Mouse (Mus musculus) intestine, postnatal 0 days (tissue): ENCODE measurements around the gene Maff. TPM values are rescaled to one million over a fixed set of nuclear protein-coding genes. Genes with fewer than 3 reads are reported as not detected.

ENCODE experiments used
- ATAC-seq: fragments of 200-750 bp; cut with Nextera tagmentation; 2 replicates; pipeline ENCODE4 v1.8.0; 2017; ENCODE audit warnings: mild to moderate bottlenecking, moderate TSS enrichment, moderate library complexity
- H3K27ac ChIP-seq: fragments of 300-500 bp; sonication (generic); 2 replicates; pipeline ENCODE4 v1.5.1; 2014; ENCODE audit warnings: mild to moderate bottlenecking, low read depth, low read length, moderate library complexity
- H3K27me3 ChIP-seq: fragments of 300-500 bp; sonication (generic); replicated peaks from 2 replicates; pipeline ENCODE4 v1.6.1; 2014; ENCODE audit warnings: low read length, mixed read lengths; ENCODE audit not compliant: control insufficient read depth, insufficient read depth
- H3K36me3 ChIP-seq: fragments of 300-500 bp; sonication (generic); 2 replicates; pipeline ENCODE4 v1.6.1; 2014; ENCODE audit warnings: mild to moderate bottlenecking, moderate library complexity; ENCODE audit not compliant: control insufficient read depth, insufficient read depth
- H3K4me1 ChIP-seq: fragments of 300-500 bp; sonication (generic); replicated peaks from 2 replicates; pipeline ENCODE4 v1.6.1; 2014; ENCODE audit warnings: antibody characterized with exemption, low read length, mixed read lengths; ENCODE audit not compliant: control insufficient read depth, insufficient read depth
- H3K4me2 ChIP-seq: fragments of 300-500 bp; sonication (generic); replicated peaks from 2 replicates; pipeline ENCODE4 v1.6.1; 2014; ENCODE audit warnings: low read depth, mild to moderate bottlenecking, moderate library complexity
- H3K4me3 ChIP-seq: fragments of 300-500 bp; sonication (generic); 2 replicates; pipeline ENCODE4 v1.5.1; 2014; ENCODE audit warnings: low read depth, low read length
- H3K9ac ChIP-seq: fragments of 300-500 bp; sonication (generic); 2 replicates; pipeline ENCODE4 v1.6.1; 2014; ENCODE audit warnings: mild to moderate bottlenecking, low read depth, low read length
- H3K9me3 ChIP-seq: fragments of 300-500 bp; sonication (generic); 2 replicates; pipeline ENCODE4 v1.6.1; 2016; ENCODE audit warnings: mixed run types; ENCODE audit not compliant: control insufficient read depth
- CTCF ChIP-seq: sonication (generic); IDR thresholded peaks from 2 replicates; pipeline ENCODE4 v1.5.1; 2016; ENCODE audit warnings: low read depth, mild to moderate bottlenecking, control low read depth, antibody characterized with exemption, moderate library complexity
- WGBS: fragments of 180-500 bp; shearing (Covaris S2); extraction: QIAGEN DNeasy Blood & Tissue Kit; methylation state at CpG from one replicate; pipeline ENCODE4 v1.1.7; 2014; 5-methylcytosine and 5-hydroxymethylcytosine counted together
- polyA plus RNA-seq: library from polyadenylated mRNA; unstranded; fragments of >200 nt; fragmentation: Nextera tagmentation; extraction: Ambion mirVana; gene quantifications from 2 replicates; pipeline ENCODE4 v1.2.1, GENCODE M21; 2015

The Maff gene
- polyA plus RNA-seq, 1 experiment from 2014 or later: 6.6 TPM

- Histone ChIP-seq H3K4me1 (no peaks in the 10 kb centered on the region), H3K4me3 (no peak overlapping the region), H3K4me2 (no peak overlapping the region), H3K27me3 (no peaks in the 10 kb centered on the region), H3K9ac (no peak overlapping the region), H3K9me3 (no peaks in the 10 kb centered on the region), H3K27ac (no peak overlapping the region), H3K36me3 (peaks cover 46% of the 10 kb centered on the region)
- no peak for ATAC-seq
- TF ChIP-seq CTCF: peak; percentile 67
- WGBS: 73% methylated on average over 6 of the region's 6 CpGs
These were observed 31.3 kb downstream of the Maff start for GRCm38 (mm10) chr15:79377681-79378080.

DNA sequence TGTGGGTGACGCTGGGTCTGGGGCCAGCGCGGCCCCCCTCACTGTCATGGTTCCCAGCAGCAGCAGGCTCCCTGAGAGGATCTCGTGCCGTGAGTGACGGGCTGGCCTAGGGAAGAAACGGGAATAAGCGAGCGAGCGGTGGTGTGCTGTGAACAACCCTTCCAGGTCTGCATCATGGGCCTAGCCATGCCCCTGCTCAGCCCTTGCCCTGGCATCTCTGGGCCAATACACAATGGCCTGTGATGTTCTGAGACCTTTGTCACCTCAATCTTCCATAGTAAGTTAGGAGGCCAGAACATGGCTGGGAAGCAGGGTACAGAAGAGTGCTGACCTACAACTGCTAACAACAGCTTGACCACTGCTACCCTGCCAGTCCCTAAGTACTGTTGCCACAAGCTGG, 32.2 kb downstream of the Maff start:
- no peak for TF ChIP-seq CTCF
- H3K27me3 ChIP-seq: no peaks in the 10 kb centered on the region
- no peak overlapping the region for H3K4me2 ChIP-seq
- H3K36me3 ChIP-seq: peaks cover 37% of the 10 kb centered on the region
- ATAC-seq: no peak
- H3K9me3 ChIP-seq: no peaks in the 10 kb centered on the region
- H3K9ac ChIP-seq: no peak overlapping the region
- 0 out of 2 replicates have a peak overlapping the region, but pooled peaks have one; percentile 28 for H3K27ac ChIP-seq
- WGBS: 97% methylated on average over 10 of the region's 10 CpGs
- H3K4me3 ChIP-seq: no peak overlapping the region
- H3K4me1 ChIP-seq: no peaks in the 10 kb centered on the region

DNA sequence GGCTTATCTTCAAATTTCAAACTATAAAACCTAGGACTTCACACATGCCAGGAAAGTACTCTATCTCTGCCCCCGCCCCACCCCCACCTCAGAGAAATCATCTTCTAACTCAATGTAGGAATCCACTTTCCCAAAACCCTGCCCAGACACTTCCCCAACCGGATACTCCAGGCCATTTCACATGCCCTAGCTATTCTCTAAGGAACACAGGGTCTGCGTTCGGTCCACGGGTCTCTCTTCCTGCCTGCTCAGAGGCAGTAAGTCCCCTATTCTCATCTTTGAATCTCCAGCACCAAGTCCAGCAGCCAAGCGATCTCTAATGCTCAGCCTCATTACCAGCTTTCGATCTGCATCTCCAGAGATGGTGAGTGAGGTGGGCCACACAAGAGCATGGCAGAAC, 33.2 kb downstream of the Maff start:
- 86% methylated on average over 7 of the region's 7 CpGs for WGBS
- Histone ChIP-seq H3K27ac (no peak overlapping the region), H3K9me3 (no peaks in the 10 kb centered on the region), H3K4me3 (no peak overlapping the region), H3K9ac (no peak overlapping the region), H3K36me3 (peaks cover 27% of the 10 kb centered on the region), H3K4me1 (no peaks in the 10 kb centered on the region), H3K4me2 (no peak overlapping the region), H3K27me3 (no peaks in the 10 kb centered on the region)
- ATAC-seq: no peak
- TF ChIP-seq CTCF: no peak

DNA sequence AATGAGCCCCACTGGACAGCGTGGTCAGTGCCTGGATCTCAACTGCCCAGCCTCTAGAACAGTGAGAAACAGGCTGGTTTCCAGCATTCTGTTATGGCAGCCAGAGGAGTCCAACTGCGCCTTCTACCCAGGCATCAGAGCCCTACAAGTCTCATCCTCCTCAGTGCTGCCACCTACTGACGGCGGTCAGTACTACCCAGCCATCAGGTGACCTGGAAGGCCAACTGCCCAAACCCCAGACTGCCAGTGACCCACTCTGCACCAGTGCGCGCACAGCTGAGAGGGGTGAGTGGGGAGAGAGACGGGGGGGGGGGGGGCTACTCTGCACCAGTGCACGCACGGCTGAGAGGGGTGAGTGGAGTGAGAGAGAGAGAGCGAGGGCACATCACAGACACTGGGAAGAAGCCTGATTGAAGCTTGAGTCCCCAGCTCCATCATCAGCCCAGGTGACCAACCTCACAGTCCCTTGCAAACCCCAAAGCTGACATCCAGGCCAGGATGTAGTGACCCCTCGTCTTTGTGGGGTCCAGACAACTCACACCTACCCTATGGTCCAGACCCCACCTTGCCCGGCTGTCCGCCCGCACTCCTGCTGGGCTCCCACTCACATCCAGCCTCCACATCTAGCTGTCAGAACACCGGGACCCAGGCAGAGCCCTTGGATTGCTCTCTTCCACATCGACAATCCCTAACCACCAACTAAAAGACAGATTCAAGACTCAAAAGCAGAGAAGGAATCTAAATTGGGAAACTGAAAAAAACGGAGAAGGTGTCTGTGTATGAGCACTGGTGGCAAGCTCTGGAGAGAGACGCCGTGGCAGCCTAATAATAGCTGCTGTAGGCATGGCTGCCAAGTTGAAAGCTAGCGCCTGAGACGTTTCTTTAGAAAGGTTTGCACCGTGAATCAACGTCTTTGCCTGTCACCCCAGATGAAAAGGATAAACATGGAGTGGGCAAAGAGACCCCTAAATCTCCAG, 34.3 kb downstream of the Maff start:
- H3K27ac ChIP-seq: no peak overlapping the region
- ATAC-seq: peak; percentile 35
- H3K36me3 ChIP-seq: peaks cover 25% of the 10 kb centered on the region
- no peaks in the 10 kb centered on the region for H3K4me1 ChIP-seq
- H3K27me3 ChIP-seq: no peaks in the 10 kb centered on the region
- no peak overlapping the region for H3K4me2 ChIP-seq
- no peaks in the 10 kb centered on the region for H3K9me3 ChIP-seq
- H3K4me3 ChIP-seq: no peak overlapping the region
- TF ChIP-seq CTCF: peak; percentile 94
- no peak overlapping the region for H3K9ac ChIP-seq
- WGBS: 58% methylated on average over 21 of the region's 23 CpGs

DNA sequence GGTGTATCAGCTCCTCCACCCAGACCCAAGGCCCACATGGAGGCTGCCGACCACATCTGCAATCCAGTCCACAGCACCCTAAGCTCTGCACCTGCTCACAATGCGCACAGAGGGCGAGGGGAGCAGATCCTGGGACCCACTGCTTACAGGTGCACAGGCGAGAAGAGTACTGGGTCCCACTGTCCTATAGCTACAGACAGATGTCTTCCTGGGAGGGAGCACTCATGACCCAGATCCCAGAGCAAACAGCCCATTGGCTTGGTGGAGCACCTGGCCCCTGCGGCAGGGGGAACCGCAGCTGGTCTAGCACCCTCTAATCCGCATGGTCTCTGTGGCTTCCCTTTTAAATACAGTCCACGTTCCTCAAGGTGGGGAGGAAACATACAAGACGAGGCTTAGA, 35.2 kb downstream of the Maff start:
- 89% methylated on average over 9 of the region's 9 CpGs for WGBS
- H3K27me3 ChIP-seq: no peaks in the 10 kb centered on the region
- TF ChIP-seq CTCF: no peak
- no peaks in the 10 kb centered on the region for H3K9me3 ChIP-seq
- no peak overlapping the region for H3K27ac ChIP-seq
- no peaks in the 10 kb centered on the region for H3K4me1 ChIP-seq
- no peak for ATAC-seq
- peaks cover 19% of the 10 kb centered on the region for H3K36me3 ChIP-seq
- H3K4me3 ChIP-seq: no peak overlapping the region
- H3K9ac ChIP-seq: no peak overlapping the region
- no peak overlapping the region for H3K4me2 ChIP-seq

DNA sequence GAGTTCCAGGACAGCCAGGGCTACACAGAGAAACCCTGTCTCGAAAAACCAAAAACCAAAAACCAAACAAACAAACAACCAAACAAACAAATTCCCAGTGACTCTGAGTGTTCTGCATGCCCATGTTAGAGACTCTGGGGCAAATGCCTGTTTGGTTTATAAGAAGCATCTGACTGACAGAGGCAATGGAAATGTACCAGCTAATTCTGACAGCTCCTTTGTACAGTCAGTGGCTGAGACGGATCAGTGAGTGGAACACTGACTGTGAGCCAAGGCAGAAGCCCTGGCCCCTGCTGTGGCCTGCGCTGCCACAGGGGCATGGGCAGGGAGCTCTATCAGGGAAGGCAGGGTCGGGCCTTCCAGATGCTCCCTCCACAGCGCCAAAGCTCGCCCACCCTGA, 40.7 kb downstream of the Maff start:
- Histone ChIP-seq H3K27me3 (no peaks in the 10 kb centered on the region), H3K4me2 (no peak overlapping the region), H3K9me3 (no peaks in the 10 kb centered on the region), H3K9ac (no peak overlapping the region), H3K36me3 (no peaks in the 10 kb centered on the region), H3K4me3 (no peak overlapping the region), H3K27ac (0 out of 2 replicates have a peak overlapping the region, but pooled peaks have one; percentile 11), H3K4me1 (peaks cover 35% of the 10 kb centered on the region)
- no peak for TF ChIP-seq CTCF
- 70% methylated on average over 6 of the region's 6 CpGs for WGBS
- no peak for ATAC-seq
